Mouse (Mus musculus): Measurements from ENCODE around the gene Il1rl2.

Il1rl2 gene

DNA sequence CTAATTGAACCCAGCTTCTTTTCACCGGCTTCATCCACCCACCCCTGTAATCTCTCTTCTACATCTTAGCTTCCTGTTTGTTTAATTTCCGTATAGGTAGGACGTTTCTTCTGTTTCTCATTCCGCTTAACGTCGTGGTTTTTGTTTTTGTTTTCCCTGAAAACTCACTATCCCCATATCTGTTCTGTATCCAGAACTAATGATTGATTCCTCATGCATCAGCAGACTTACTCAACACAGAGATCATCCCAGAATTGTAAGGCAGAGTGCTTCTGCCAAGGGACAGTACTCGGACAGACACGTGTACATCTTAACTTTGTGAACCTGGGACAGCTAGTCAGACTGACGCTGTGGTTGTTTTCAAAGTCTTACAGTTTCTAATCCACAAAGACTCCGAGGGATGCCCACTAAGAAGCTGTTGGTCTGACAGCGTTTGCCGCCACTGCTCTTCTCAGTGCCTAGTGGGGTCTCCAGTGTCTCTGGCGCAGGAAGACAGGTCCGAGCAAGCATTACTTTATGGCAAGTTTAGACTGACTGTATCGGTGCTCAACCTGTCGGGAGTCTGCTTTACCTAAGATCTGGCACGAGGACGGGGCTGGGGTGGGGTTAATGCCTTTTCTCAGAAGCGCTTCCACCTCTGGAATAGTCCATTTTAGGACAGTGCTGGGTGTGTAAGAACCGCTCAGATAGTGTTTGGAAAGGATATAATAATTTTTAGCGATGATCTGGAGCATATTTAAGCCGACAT is 719 bp downstream of the Il1rl2 start:
- no peak for DNase-seq (ENCODE audit: low spot score in 2 of 2)

GRCm38 (mm10) chr1:40325711-40326327 is 1.4 kb downstream of the Il1rl2 start:
- DNase-seq (ENCODE audit: low spot score in 2 of 2), result no peak

- DNase-seq (ENCODE audit: low spot score in 2 of 2), result no peak
These were observed 3.2 kb downstream of the Il1rl2 start for GRCm38 (mm10) chr1:40327604-40328003.

DNA sequence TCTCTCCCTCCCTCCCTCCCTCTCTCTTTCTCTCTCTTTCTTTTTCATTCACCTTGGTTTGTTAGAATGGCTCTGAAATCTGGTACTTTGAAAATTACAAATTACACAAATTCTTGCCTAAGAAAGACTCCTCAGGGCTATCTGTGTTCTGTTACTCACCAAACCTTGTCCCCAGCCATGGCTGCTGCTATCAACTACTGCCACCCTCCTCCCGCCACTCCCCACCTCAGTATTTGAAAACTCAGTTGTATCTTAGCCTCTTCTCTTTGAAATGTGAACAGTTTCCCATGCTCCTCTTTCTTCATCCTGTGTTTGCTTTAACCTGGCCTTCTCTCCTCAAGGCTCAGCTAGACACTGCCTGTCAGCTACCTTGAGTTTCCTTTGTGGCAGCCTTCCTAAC is 5.1 kb downstream of the Il1rl2 start:
- DNase-seq (ENCODE audit: low spot score in 2 of 2), result no peak

- DNase-seq (ENCODE audit: low spot score in 2 of 2), result no peak
These were observed 5.8 kb downstream of the Il1rl2 start for GRCm38 (mm10) chr1:40330181-40330580.

- DNase-seq (ENCODE audit: low spot score in 2 of 2), result no peak
These were observed 14.9 kb downstream of the Il1rl2 start for GRCm38 (mm10) chr1:40339346-40339745.

DNA sequence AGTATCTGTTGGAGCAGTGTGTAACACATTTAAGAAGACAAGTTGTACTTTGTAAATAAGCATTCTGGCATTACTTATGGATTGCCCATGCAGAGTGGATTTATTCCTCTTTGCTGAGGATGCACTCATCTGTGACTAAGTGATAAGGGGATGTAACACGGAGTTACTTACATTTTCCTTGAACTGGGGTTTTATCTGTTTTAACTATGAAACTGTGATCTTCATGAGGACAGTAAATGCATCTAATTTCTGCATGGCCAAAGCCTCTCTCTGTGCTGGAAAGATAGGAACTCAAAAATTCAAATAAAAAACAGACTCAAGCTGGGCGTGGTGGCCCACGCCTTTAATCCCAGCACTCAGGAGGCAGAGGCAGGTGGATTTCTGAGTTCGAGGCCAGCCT is 15.7 kb downstream of the Il1rl2 start:
- DNase-seq (ENCODE audit: low spot score in 2 of 2), result no peak

DNA sequence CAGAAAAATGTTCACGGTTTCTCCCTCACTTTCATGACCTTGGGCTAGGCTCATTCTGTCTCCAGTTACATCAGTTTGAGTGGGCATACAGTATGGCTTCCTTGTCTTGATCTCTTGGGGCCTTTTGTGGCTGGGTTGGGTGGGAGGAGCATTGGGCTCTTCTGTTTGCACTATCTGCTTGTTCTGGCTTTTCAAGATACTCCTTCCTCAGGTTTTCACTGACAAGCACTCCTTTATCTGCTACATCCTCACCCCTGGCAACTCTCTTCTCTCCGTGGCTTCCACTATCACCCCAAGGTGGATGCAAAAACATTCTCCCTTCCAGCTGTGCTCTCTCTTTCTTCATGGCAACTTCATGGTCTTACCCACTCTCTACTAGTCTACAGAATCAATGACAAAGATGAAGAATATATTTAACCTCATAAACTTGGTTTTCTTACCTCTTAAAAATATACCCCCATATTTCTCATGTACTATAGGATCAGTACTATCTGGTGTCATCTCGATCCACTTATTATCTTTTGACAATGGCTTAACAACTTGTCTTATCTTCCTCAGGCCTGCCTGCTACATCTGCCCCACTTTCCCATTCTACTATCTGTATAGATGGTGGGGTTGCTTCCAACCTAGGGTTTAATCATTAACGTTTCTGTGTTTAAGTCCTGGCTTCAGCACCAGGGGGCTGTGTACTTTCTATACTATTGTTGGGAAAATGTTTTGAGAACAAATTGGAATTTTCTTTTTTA is 27.9 kb downstream of the Il1rl2 start:
- DNase-seq (ENCODE audit: low spot score in 2 of 2), result no peak

DNA sequence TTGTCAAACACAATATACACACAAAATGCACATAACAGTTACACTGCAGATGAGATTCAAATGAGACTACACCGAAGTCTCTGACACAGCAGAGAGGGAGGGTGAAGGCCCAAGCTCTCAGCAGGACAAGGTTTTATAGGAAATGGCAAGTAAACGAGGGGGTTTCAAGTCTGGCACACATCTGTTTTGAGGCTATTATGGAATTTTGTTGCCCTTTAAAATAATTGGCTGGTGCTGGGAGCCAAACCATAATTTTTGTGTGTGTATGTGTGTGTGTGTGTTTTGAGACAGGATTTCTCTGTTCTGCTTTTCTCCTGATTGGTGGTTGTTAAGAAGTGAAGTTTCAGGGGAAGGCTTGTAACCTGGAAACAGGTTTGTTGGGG is 28.5 kb downstream of the Il1rl2 start:
- DNase-seq (ENCODE audit: low spot score in 2 of 2), result no peak

- no peak for DNase-seq (ENCODE audit: low spot score in 2 of 2)
These were observed 30.3 kb downstream of the Il1rl2 start for GRCm38 (mm10) chr1:40354665-40355064.

DNA sequence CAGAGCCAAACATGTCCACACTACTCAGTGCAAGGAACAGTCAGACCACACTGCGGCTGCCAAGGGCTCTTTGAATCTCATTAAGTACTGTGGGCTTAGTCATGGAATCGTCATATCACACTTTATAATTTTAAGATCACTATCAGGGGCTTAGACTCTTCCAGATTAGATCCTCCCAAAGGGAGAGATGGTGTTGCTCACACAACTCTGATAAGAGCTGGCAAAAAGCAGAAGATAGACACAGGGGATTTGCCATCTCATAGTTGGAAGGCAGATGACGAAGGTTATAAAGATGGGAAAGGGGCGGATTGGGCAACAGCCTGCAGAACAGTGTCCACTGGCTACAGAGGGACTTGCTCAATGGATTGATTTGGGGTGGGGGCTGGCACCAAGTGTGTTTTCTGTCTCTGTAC is 31.0 kb downstream of the Il1rl2 start:
- no peak for DNase-seq (ENCODE audit: low spot score in 2 of 2)

DNA sequence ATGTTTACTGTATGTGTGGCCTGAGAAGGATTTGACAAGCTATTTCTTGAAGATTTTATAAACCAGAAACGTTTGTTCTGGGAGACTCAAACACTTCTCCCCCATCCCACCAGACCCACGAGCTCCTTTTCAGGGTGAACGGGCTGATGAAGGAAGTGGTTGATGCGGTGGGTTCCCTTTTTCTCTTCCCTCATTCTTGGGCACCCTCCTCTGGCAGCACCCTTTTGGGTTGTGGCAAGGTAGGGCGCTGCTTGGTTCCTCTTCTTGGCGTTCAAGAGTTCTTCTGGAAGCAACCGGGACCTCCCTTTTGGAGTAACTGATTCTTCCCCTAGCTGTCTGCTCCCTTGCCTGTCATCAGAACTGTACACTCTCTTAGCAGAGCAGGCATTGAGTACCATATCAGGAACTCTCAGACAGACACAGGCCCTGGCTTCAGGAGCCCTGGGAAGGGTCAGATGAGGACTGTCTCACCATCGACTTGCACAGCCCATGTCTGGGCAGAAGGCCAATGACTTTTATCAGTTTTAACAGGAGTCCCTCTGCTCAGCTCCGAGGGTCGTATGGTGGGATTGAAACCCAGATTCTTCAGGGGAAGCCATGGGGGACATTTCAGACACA is 31.6 kb downstream of the Il1rl2 start:
- no peak for DNase-seq (ENCODE audit: low spot score in 2 of 2)

DNA sequence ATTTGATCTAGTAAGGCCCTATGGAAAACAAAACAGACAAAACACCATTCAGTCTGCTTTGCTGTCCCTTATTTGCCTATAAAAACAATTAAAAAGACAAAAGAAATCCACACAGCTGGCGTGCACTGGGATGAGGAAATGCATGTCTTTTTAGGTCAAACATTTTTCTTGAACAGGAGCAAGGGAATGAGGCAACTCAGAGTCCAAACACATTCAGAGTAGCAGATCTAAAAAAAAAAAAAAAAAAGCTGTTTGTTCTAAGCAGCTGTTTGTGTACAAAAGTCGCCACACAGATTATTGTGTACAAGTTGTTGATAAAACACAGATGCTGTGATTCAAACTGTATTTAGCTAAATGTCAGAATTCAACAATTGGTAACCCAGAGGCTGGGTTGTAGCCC is 33.5 kb downstream of the Il1rl2 start:
- no peak for DNase-seq (ENCODE audit: low spot score in 2 of 2)

- no peak for DNase-seq (ENCODE audit: low spot score in 2 of 2)
These were observed 33.9 kb downstream of the Il1rl2 start for GRCm38 (mm10) chr1:40358351-40358750.

DNA sequence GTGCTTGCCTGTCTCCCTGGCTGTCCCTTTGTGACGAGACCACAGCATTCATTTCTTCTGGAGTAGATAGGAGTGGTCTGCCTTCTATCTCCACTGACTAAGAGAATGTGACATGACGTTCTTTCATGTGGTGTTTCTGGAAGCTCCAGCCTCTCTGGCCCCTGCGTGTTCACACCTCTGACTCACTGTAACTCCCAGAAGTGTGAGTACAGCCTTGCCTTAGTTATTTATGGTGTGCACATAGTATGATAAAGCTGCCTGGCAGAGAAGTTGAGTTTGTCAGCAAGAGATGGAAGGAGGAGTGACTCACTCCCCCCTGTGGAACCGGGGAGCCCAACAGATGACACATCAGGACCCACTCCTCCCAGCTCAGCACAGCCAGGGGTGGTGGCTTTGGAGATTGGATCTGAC is 34.4 kb downstream of the Il1rl2 start:
- peak; percentile 48 to 49 for DNase-seq (ENCODE audit: low spot score in 2 of 2)

DNA sequence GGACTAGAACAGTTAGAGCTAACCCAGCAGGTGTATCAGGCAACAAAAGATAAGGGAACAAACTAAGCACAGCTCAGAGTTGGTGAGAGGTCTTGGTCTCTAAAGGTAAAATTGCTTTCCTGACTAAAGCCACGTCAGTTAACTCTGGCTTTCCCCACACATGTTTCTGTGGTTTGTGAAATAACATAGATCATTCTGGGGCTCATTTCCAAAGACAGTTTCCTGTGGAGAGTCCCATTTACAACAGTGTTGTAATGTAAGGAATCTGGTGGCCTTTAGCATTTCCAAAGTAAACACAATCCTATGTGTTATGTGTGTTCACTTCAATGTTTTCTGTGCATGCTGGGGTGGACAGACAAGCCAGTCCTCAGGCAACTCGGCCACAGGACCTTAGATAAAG is 35.3 kb downstream of the Il1rl2 start:
- no peak for DNase-seq (ENCODE audit: low spot score in 2 of 2)

- no peak for DNase-seq (ENCODE audit: low spot score in 2 of 2)
These were observed 36.6 kb downstream of the Il1rl2 start for GRCm38 (mm10) chr1:40360969-40361368.

GRCm38 (mm10) chr1:40361596-40361995 is 37.2 kb downstream of the Il1rl2 start:
- no peak for DNase-seq (ENCODE audit: low spot score in 2 of 2)

GRCm38 (mm10) chr1:40362784-40363183 is 38.4 kb downstream of the Il1rl2 start:
- no peak for DNase-seq (ENCODE audit: low spot score in 2 of 2)

DNA sequence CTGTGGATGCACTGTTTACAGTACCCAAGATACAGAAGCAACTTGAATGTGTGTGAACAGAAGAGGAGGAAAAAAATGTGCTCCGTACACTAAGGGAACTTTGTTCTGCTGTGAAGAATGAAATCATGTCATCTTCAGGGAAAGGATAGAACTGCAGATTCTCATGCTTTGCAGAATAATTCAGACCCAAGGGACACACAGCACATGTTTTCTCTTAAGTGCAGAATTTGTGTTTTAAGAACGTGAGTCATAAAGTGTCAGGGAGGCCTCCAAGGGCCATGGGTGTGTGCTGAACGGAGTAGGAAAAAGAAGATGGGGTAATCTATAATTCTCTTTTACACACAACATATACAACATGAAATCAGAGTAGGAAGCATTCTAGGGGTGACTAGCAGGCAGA is 48.5 kb downstream of the Il1rl2 start:
- DNase-seq (ENCODE audit: low spot score in 2 of 2), result no peak

GRCm38 (mm10) chr1:40375148-40375547 is 50.7 kb downstream of the Il1rl2 start:
- DNase-seq (ENCODE audit: low spot score in 2 of 2), result no peak

DNA sequence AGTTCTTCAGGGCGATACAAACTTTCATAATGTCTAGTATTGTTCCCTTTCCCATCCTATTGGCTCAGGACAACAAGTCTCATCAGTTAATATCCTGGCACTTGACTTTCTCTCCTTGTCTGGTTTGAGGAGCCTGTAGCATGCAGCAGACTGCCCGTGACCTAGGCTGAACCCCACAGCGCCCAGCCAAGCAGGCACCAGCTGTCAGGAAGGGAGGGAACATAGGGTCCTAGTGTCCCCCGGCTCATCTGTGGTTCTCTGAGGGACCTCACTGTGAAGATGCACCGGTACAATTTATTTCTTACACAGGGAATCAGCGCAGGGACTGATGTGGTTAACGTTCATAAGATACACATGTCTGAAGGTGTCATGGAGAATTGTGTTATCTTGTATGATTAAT is 52.3 kb downstream of the Il1rl2 start:
- DNase-seq (ENCODE audit: low spot score in 2 of 2), result no peak

DNA sequence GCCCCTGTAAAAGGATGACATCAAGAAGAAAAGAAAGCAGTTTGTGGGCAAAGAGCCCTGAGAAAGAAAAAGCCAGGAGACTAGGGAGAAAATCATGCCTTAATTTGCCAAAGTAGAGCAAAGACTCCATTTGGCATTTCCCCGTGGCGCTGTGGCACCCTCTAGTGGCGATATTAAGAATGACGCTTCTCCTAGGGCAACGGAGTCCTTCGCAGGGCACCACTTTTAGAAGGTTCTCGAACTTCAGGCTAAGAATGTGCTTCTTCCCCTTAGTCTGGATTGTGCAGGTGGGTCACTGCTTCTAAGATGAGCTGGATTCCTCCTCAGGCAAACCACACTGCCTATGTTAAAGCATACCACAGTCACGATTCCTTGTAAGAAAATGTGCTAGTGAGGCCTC is 54.4 kb downstream of the Il1rl2 start:
- peak; percentile 60 to 72 for DNase-seq (ENCODE audit: low spot score in 2 of 2)

Data from frontal cortex, postnatal 36 days (tissue).